Mouse (Mus musculus) B cell, adult 62 days (primary cell): ENCODE results near the gene Il1rl1. TPM values are rescaled to one million over a fixed set of nuclear protein-coding genes. Genes with fewer than 3 reads are reported as not detected.

Experiments
- total RNA-seq: library from RNA; stranded (reverse); gene quantifications from 4 replicates; pipeline ENCODE4 v1.2.4, GENCODE M21; 2023

The Il1rl1 gene
- total RNA-seq, result not detected in 4 replicates

DNA sequence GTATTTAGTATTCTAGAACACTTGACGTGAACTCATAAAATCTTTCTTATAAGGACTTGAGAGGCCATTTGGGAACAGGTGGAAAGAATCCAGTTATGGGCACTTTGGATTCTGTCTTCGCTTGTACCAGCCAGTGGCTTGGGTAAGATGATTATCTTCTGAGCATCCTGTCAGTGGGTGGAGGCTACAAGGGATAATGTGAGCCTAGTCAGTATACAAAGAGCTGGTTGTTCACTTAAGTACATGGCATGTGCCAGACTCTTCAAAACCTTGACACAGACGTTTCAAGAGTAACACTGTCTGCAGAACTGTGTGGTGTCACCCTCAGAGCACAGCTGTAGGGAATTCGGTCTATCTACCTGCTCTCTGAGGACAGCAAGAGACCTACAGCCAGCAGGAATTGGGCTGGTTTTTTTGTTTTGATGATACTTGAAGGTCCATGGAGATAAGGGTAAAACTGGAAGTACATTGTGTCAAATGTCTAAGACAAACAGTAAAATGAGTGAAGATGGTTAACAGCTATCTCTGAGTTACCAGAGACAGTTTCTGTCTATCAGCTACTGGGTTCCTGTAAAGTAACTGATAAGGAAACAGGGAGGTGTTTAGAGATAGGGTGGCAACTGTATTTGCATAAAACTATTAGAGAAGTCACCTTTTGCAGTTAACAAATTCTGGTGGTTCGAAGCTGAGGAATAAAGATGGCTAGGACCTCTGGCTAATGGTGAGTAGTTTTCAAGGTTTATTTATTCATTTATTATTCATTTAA lies at the start of gene Il1rl1:
TSS of gene Il1rl1 (plus strand) at position 661 of the 766 bp plus-strand sequence.

DNA sequence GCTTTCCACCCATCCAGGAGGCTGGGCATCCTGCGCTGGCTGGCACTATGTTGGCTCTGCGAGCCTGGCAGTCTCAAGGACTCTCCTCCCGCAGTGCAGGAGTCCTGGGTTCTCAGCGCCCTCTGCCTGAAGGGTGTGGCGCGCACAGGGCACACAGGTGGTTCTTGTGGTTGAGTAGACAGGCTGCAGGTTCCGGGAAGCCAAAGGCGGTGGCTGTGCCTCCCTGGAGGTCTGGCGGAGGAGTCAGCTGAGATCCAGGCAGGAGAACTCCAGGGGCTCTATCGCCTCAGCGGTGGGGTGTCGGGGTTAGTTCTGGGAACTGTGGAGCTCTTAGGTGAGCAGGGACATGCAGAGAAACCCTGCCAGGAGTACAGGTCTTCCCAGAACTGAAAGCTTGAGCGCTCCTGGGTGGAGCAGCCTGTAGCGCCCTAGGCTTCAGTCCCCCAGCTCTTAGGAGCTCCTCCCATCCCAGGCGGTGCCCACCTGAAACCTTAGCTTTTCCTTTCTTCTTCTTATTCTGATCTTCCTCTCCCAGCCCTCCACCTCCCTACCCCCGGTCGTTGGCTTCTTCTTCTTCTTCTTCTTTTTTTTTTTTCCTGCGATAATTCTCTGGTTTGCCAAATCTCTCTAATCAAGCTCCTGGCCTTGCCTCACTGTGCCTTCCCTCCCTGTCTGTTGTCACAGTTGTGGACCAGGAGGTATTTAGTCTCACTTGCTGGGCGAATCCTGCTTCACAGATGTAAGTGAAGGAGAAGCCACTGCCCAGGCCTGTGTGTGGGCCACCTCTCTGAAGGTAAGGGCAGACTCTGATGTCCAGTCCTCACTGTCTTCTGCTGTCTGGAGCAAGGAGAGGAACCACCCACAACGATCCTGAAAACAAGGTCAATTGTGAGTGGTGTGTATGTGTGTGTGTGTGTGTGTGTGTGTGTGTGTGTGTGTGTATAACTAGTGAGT lies 36.4 kb downstream of the Il1rl1 start, which contains the start of gene Il18r1:
TSS of gene Il18r1 (plus strand) at position 76 of the 954 bp plus-strand sequence.

Other genes with a start within 250 kb of the Il1rl1 start
- gene Il1r1, start 204.5 kb upstream of the Il1rl1 start, total RNA-seq, result 0.22 TPM in 1 of 4 replicates, not detected in the others
- gene Il1rl2, start 105.0 kb upstream of the Il1rl1 start, total RNA-seq, result 0.33 to 1.0 TPM (median 0.51 TPM) in 4 replicates
- 0.86 to 1.4 TPM (median 1.2 TPM) in 4 replicates for gene Il18r1, start 36.0 kb downstream of the Il1rl1 start, total RNA-seq
- gene Il18rap, start 85.8 kb downstream of the Il1rl1 start, total RNA-seq, result 0.28 to 1.4 TPM (median 0.78 TPM) in 4 replicates
- not detected in 4 replicates for gene Slc9a4, start 150.5 kb downstream of the Il1rl1 start, total RNA-seq